Mouse (Mus musculus): ENCODE results near the gene Sulf2. TPM values are rescaled to one million over a fixed set of nuclear protein-coding genes. Genes with fewer than 3 reads are reported as not detected.

Gene Sulf2
- polyA plus RNA-seq, 1 experiment from 2014 or later, result 156 TPM

Other genes with a start within 250 kb of the Sulf2 start
- gene Ncoa3, start 163.0 kb downstream of the Sulf2 start, polyA plus RNA-seq (2014; fragmentation: Nextera tagmentation; extraction: Ambion mirVana), result 20.0 and 22.4 TPM in 2 replicates